Mouse (Mus musculus): ENCODE measurements around the gene Gm49361.
A peak's percentile ranks its signal among the peaks of the same experiment; 100 is the strongest.
"Not testable (repeated sequence)": the region's sequence is repeated elsewhere in the genome, so short reads cannot be mapped to it uniquely, and the experiment has no call there.

The Gm49361 gene

GRCm38 (mm10) chr14:57691316-57691715 lies 54.6 kb downstream of the Gm49361 start:
- no peak for DNase-seq (ENCODE audit: low read depth in 2 of 2, low spot score in 2 of 2)

GRCm38 (mm10) chr14:57690681-57691080 lies 55.2 kb downstream of the Gm49361 start:
- no peak for DNase-seq (ENCODE audit: low read depth in 2 of 2, low spot score in 2 of 2)

GRCm38 (mm10) chr14:57688066-57688465 lies 57.8 kb downstream of the Gm49361 start:
- not testable (repeated sequence) for DNase-seq (ENCODE audit: low read depth in 2 of 2, low spot score in 2 of 2)

- no peak for DNase-seq (ENCODE audit: low read depth in 2 of 2, low spot score in 2 of 2)
Observed at GRCm38 (mm10) chr14:57687441-57687840, 58.5 kb downstream of the Gm49361 start.

GRCm38 (mm10) chr14:57686647-57687046 lies 59.3 kb downstream of the Gm49361 start:
- no peak for DNase-seq (ENCODE audit: low read depth in 2 of 2, low spot score in 2 of 2)

- peak; percentile 56 to 75 for DNase-seq (ENCODE audit: low read depth in 2 of 2, low spot score in 2 of 2)
Observed at GRCm38 (mm10) chr14:57684579-57684978, 61.3 kb downstream of the Gm49361 start.

GRCm38 (mm10) chr14:57682751-57683150 lies 63.2 kb downstream of the Gm49361 start:
- no peak for DNase-seq (ENCODE audit: low read depth in 2 of 2, low spot score in 2 of 2)

GRCm38 (mm10) chr14:57679958-57680535 lies 65.9 kb downstream of the Gm49361 start:
- DNase-seq (ENCODE audit: low read depth in 2 of 2, low spot score in 2 of 2) = peak; percentile 66 to 79

GRCm38 (mm10) chr14:57679523-57679922 lies 66.4 kb downstream of the Gm49361 start:
- DNase-seq (ENCODE audit: low read depth in 2 of 2, low spot score in 2 of 2) = no peak

GRCm38 (mm10) chr14:57675481-57675880 lies 70.4 kb downstream of the Gm49361 start:
- DNase-seq (ENCODE audit: low read depth in 2 of 2, low spot score in 2 of 2) = no peak

- DNase-seq (ENCODE audit: low read depth in 2 of 2, low spot score in 2 of 2) = no peak
Observed at GRCm38 (mm10) chr14:57665628-57665950, 80.3 kb downstream of the Gm49361 start.

- peak; percentile 77 for DNase-seq (ENCODE audit: low read depth in 2 of 2, low spot score in 2 of 2)
Observed at GRCm38 (mm10) chr14:57664822-57665627, 80.9 kb downstream of the Gm49361 start, which contains the start of gene Xpo4. TSS of gene Xpo4 (minus strand) at chr14:57665430.

- DNase-seq (ENCODE audit: low read depth in 2 of 2, low spot score in 2 of 2) = peak in 1 of 2 experiments; percentile 7
Observed at GRCm38 (mm10) chr14:57664311-57664821, 81.5 kb downstream of the Gm49361 start.

GRCm38 (mm10) chr14:57663630-57664029 lies 82.3 kb downstream of the Gm49361 start:
- no peak for DNase-seq (ENCODE audit: low read depth in 2 of 2, low spot score in 2 of 2)

GRCm38 (mm10) chr14:57658301-57658700 lies 87.6 kb downstream of the Gm49361 start:
- no peak for DNase-seq (ENCODE audit: low read depth in 2 of 2, low spot score in 2 of 2)

- no peak for DNase-seq (ENCODE audit: low read depth in 2 of 2, low spot score in 2 of 2)
Observed at GRCm38 (mm10) chr14:57657500-57657899, 88.4 kb downstream of the Gm49361 start.

GRCm38 (mm10) chr14:57656519-57656918 lies 89.4 kb downstream of the Gm49361 start:
- not testable (repeated sequence) for DNase-seq (ENCODE audit: low read depth in 2 of 2, low spot score in 2 of 2)

- no peak for DNase-seq (ENCODE audit: low read depth in 2 of 2, low spot score in 2 of 2)
Observed at GRCm38 (mm10) chr14:57649501-57649900, 96.4 kb downstream of the Gm49361 start.

- DNase-seq (ENCODE audit: low read depth in 2 of 2, low spot score in 2 of 2) = no peak
Observed at GRCm38 (mm10) chr14:57646155-57646554, 99.7 kb downstream of the Gm49361 start.

- DNase-seq (ENCODE audit: low read depth in 2 of 2, low spot score in 2 of 2) = no peak
Observed at GRCm38 (mm10) chr14:57639153-57639552, 106.8 kb downstream of the Gm49361 start.

- DNase-seq (ENCODE audit: low read depth in 2 of 2, low spot score in 2 of 2) = no peak
Observed at GRCm38 (mm10) chr14:57634141-57634540, 111.8 kb downstream of the Gm49361 start.

- DNase-seq (ENCODE audit: low read depth in 2 of 2, low spot score in 2 of 2) = no peak
Observed at GRCm38 (mm10) chr14:57629595-57629994, 116.3 kb downstream of the Gm49361 start.
